Mouse (Mus musculus): ENCODE data around the gene Shld1.

The Shld1 gene

DNA sequence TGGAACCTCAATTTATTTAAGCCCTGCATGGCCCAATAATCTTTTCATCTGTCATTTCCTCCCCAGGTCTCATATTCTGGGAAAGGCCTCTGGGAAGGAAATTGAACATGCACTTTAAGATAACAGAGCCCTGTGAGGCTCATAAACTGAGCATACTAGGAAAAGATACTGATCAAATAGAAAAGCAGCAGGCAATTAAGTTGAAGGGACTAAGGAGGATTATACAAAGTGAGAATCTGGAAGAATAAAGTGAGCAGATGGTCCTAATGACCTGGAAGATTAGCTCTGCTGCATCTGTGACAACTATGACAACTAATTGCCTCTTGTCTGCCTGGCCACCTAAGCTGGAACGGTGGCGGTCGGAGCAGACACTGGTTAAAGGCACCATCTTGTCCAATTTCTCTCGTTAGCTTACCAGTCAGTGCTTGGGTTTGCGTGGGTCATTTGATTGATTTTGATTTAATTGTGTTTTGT, 37.3 kb downstream of the Shld1 start:
- no peak for DNase-seq (ENCODE audit: low read depth, low spot score)

DNA sequence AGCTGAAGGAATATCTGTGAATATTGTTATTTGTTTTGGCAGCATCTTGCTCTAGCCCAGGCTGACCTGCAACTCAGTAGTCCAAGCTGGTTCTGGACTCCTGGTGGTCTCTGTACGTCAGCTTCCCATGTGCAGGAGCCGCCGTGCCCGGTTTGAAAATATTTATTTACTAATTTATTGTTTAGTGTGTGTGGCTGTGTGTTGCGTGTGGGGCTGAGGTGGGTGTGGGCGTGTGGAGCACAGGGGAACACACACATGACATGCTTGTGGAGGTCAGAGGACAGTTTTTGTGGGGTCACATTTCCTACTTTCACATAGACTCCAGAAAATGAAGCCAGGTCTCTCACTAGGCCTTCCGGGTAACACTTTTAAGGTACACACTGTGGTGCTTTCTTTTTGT, 37.8 kb downstream of the Shld1 start:
- DNase-seq (ENCODE audit: low read depth, low spot score), result no peak

DNA sequence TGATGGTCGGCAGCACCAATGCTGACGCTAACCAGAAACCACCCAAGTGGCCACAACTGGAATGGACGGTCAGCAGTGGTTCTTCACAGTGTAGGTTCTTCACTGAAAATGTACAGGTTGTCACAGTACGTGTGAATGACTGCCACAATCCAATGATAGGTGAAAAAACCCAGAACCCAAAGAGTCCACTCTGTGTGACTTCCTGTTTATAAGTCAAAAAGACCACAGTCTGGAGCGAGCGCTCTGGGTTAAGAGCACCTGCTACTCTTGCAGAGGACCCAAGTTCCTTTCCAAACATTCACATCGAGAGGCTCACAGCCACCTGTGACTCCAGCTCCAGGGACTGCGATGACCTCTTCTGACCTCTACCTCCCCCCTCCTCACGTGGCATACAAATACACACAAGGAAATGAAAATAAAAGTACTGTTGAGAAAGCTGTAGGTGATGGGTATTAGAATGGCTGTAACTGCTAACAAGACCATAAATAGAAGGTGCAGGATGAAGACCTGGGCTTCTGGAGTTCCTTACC, 38.7 kb downstream of the Shld1 start:
- no peak for DNase-seq (ENCODE audit: low read depth, low spot score)

DNA sequence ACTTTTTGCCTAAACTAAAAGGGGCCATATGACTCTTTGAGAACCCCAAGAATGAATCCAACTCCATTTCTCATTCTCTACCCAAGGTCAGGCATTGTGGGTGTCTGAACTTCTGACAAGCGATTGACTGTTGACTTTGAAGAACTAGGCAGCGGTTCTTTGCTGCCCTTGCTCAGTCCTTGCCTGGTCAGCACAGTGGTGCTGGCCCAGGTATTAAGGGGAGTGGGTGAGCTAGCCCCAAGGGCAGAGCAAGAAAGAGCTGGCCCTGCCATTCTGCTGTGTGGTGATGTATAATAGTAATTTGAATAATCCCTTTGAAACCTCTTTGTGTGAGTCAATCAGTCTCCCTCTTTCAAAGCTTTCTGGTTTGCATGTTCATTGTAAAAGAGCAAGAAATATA, 39.4 kb downstream of the Shld1 start:
- no peak for DNase-seq (ENCODE audit: low read depth, low spot score)

GRCm38 (mm10) chr2:132732940-132733339, 46.2 kb downstream of the Shld1 start:
- no peak for DNase-seq (ENCODE audit: low read depth, low spot score)

DNA sequence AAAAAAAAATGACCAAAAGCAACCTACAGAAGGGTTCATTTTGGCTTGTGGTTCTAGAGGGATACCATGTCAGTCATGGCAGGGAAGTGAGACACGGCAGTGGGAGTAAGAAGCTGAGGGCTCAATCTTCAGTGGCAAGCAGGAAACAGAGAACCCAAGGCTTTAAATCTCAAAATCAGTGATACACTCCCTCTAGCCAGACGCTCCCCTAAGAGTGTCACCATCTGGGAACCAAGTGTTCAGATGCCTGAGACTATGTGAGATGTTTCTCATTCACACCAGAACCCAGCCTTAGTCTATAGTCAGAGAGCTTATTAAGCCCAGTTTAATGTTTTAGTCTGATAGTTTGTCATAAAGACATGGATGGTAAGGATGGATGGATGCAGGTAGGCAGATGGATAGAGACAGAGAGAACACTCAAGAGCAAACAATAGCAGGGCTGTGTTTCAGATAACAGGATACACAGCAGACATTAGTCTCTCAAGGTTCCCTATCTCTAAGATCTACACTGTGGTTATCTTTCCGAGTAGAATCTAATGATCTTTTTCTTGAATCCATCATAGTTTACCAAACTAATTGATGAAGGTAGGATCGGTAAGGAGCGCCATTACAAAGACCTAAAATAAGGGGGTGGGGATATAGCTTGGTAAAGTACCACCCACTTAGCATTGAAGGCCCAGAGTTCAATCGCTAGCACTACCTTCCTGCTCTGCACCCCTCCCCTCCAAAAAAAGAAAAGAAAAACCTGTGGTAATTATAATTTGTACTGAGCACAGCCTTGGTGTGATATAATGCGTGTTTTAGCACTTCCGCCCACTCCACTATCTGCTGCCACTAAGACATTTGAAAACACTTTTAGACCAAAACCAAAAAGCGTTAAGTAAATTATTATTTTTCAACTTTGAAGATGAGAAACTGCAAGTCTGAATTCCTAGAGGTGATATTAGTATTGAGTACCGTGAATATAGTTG, 47.2 kb downstream of the Shld1 start:
- no peak for DNase-seq (ENCODE audit: low read depth, low spot score)

DNA sequence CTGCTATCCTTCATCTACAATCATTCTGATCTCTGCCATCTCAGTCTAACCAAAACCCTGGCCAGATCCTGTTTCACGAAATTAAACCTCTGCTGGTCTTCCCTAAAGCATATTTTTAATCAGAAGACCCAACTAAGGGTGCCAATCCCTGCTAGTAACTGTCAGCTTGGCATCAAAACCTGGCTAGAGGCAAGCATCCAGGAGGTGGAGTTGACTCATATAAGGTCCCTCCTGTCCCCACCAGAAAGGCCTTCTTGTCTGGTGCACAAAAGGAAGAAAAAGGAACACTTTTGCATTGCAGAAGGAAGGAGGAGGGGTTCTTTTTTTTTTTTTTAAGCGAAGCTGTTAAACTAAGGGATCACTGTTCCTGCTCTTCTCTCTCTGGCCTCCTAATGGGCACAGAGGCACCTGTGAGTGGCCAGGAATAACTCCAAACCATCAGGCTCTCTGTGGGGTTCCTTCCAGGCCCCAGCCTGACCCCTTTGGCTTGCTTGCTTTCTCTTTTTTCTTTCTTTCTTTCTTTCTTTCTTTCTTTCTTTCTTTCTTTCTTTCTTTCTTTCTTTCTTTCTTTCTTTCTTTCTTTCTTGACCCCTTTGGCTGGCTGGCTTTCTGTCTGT, 52.2 kb downstream of the Shld1 start:
- DNase-seq (ENCODE audit: low read depth, low spot score), result no peak

DNA sequence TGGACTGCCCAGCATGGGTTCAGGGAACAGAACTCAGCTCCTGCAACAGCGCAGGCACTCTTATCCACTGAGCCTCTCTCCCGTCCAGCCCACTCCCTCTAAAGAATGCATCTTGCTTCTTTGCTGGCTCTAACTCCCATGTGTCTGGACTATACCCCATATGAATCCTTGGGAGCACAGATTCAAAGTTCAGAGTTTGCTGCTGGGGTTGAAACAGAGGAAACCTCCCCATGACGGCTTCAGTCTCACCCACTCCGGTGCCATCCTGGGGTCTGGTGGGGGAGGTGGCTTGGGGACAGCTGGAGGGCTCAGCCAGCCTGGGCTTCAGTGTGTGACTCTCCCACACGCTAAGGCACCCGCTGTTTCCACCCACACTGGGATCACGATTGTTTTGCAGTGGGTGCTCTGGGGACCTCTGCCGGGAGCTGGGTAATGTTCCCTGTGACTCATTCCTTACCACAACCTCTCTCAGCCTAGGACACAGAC, 55.2 kb downstream of the Shld1 start:
- no peak for DNase-seq (ENCODE audit: low read depth, low spot score)

GRCm38 (mm10) chr2:132744866-132745265, 58.1 kb downstream of the Shld1 start:
- no peak for DNase-seq (ENCODE audit: low read depth, low spot score)

DNA sequence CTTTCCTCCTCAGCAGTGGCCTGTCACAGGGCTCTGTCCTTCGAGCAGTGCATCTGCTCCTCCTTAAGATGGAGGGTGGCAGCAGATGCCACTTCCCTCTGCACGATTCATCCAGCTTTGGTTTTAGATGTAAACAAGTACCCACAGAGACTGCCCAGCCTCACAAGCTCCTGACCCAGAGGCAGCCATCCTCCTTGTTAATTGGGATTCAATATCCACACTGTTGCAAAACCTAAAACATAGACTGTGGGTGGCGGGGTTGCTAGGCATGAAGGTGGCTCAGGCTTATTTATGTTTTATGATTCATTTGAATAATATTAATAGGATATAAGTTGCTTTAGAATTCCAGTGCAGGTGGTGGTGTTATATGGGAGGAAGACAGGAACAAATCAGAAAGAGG, 59.4 kb downstream of the Shld1 start:
- DNase-seq (ENCODE audit: low read depth, low spot score), result no peak

DNA sequence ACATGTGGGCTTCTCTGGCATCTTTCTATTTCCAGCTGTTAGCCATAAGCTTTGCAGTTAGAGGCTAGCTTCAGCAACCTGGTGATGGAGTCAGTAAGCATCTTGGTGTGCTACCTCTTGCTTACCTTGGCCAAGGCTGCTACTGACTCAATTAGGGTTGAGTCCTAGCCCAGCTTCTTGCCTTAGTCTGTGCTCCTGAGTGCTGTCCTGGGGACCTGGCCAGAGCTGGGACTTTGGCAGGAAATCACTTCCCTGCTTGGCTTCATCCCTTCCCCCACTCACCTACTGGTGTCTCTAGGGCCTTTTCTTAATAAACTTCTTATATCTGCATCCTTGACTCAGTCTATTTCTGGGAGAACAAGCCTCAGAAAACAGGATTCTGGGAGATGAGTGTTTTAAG, 64.0 kb downstream of the Shld1 start:
- DNase-seq (ENCODE audit: low read depth, low spot score), result no peak

DNA sequence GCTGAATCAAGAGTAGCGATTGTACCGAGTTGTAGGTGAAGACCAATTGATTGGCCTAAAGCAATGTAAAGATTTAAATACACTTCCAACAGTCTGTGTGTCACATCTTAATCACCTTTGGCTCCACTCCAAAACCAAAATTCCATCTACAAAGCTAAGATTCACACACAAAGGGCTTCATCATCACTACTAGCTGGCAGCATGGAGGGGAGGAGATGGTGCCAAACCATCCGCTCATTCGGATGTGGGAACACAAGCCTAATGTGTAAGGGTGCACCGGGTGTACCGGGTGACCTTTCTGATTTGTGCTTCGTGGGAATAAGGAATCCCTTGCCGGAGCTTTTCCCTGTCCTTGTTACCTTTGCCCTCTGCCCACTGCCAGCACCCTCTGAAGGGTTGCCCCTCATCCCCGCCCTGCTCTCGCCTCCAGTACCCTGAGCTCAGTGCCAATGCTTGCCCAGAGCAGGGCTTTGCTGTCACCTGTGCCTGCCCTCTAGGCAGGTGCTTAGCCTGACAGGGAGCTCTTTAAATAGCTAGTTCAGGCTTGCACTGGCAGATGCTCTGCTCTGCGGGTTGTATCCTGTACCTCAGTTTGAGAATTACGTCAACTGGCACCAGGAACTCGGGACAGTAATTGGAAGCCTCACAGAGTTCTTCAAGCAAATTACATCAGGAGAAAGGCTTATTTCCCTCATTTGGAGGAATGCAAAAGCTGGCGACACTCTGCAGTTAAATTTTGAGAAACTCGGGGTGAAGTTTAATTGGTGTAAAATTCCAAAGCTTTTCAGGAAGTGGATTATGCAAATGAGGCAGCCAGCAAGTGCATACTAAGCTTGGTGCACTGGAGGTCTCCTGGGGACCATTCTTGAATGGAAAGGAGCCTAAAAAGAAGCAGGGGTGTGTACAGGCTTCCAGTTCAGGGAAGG, 64.7 kb downstream of the Shld1 start:
- DNase-seq (ENCODE audit: low read depth, low spot score), result no peak

DNA sequence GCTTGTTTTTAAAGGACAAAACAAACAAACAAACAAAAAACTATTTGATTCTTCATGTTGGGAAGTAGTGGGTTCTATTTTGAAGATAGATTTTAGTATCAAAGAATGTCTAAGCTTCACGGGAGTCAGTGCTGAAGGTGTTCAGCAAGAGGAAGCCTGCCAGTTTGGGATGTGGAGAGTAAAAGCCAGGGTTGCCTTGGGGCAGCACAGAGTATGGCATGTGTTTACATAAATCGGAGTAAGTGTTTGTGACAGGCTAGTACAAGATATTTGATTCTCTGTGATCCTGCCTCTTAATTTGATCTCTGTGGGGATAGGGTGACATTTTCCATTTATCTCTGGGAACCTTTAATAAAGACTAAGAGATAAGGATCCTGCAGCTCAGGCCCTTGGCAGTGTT, 65.7 kb downstream of the Shld1 start:
- DNase-seq (ENCODE audit: low read depth, low spot score), result no peak

GRCm38 (mm10) chr2:132753137-132753536, 66.4 kb downstream of the Shld1 start:
- no peak for DNase-seq (ENCODE audit: low read depth, low spot score)

DNA sequence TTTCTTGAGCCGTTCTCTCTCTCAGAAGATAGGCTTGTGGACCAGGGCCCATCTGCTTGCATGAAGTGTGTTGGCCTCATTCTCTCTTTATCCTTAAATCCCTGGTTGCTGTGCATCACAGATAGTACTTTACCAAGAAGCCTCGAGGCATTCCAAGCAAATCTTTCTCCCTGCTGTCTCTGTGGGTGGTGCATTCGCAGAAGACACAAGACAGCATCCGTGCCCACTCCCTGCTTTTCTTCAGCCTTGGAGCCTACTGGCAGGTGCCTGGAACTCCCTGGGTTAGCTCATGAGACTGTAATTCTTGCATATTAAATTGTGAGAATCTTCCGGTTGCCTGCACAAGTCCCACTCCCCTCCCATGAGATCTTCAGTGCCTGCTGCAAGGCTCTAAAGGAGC, 71.2 kb downstream of the Shld1 start:
- no peak for DNase-seq (ENCODE audit: low read depth, low spot score)

GRCm38 (mm10) chr2:132770822-132771221, 84.1 kb downstream of the Shld1 start:
- DNase-seq (ENCODE audit: low read depth, low spot score), result no peak

GRCm38 (mm10) chr2:132780978-132781377, 94.2 kb downstream of the Shld1 start, which contains the start of gene Chgb:
Gene Chgb, plus strand, starts transcription at chr2:132781278.
- DNase-seq (ENCODE audit: low read depth, low spot score), result no peak

DNA sequence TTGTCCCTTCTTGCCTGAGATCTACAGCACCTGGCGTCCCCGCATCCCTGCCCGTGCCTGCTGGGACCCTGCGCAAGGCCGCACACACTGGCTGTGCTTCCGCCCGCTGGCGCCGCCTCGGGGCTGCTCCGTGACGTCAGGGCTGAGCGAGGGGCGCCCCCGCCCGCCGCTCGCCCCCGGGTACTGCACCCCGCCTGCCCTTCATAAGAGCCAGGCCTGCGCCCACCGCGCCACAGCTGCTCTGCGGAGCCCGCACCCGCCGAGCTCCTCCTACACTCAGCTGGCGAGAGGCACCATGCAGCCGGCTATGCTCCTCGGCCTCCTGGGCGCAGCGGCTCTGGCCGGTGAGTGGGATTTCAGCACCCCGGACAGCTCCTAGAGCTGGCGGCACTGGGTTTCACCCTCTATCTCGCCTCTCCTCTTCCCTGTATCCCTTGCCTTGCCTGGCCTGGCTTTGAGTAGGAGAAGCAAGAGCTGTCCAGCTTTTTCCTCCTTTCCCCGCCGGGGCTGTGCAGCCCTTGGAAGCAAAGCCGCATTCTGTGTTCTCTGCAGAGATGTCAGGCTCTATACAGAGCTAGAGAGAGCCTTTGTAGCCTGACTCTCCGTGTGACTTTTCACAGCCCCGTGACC, 94.8 kb downstream of the Shld1 start:
- peak; percentile 95 for DNase-seq (ENCODE audit: low read depth, low spot score)

GRCm38 (mm10) chr2:132784039-132784438, 97.3 kb downstream of the Shld1 start:
- DNase-seq (ENCODE audit: low read depth, low spot score), result no peak

GRCm38 (mm10) chr2:132793441-132794203, 106.9 kb downstream of the Shld1 start:
- DNase-seq (ENCODE audit: low read depth, low spot score), result no peak
